Mouse (Mus musculus) E14TG2a.4 (cell line): ENCODE results near the gene Cdk17.

Experiments
- H3K27me3 ChIP-seq: 2 replicates; pipeline ENCODE4 v1.6.1; 2014; ENCODE audit warnings: low read length, control low read depth; ENCODE audit not compliant: insufficient read depth
- H3K36me3 ChIP-seq: 2 replicates; pipeline ENCODE4 v1.6.1; 2014; ENCODE audit warnings: low read length, control low read depth; ENCODE audit not compliant: insufficient read depth
- H3K4me1 ChIP-seq: replicated peaks from 2 replicates; pipeline ENCODE4 v1.6.1; 2014; ENCODE audit warnings: low read depth, low read length, control low read depth
- H3K4me3 ChIP-seq: replicated peaks from 2 replicates; pipeline ENCODE4 v1.5.1; 2014; ENCODE audit warnings: mild to moderate bottlenecking, low read length
- H3K9me3 ChIP-seq: 2 replicates; pipeline ENCODE4 v1.6.1; 2014; ENCODE audit warnings: low read length, control low read depth
- CTCF ChIP-seq: conservative IDR thresholded peaks from 2 replicates; pipeline ENCODE4 v1.5.1; 2014; ENCODE audit warnings: low read length
- NANOG ChIP-seq: IDR thresholded peaks from 2 replicates; pipeline ENCODE4 v1.6.1; 2014; ENCODE audit warnings: borderline replicate concordance, low read length, mixed read lengths
- POU5F1 ChIP-seq: IDR thresholded peaks from 2 replicates; pipeline ENCODE4 v1.6.1; 2014; ENCODE audit warnings: low read length, borderline replicate concordance

The Cdk17 gene

DNA sequence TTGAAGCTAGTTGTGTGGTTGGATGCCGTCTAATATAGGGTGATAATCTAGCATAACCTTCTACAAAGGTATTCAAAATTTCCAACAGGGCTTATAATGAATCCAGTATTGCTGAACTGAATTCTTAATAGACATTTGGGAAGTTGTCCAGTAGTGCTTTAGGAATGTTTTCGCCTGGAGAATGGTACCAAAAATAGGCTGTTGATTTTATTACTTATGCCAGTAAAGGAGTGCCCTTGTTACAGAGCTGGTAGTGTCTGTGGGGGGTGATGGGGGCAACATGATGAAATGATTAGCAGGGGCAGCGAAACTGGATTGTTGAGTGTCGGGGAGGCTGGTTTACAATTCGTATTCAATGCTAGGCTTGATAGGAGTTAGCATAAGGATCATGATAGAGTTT is 16.8 kb downstream of the Cdk17 start:
- Histone ChIP-seq H3K4me1 (peaks cover 72% of the 10 kb centered on the region), H3K36me3 (peaks cover 8% of the 10 kb centered on the region; the same call in 1 of the 2 replicates), H3K9me3 (no peaks in the 10 kb centered on the region), H3K27me3 (no peaks in the 10 kb centered on the region), H3K4me3 (no peak overlapping the region)
- TF ChIP-seq POU5F1 (no peak), CTCF (no peak)

DNA sequence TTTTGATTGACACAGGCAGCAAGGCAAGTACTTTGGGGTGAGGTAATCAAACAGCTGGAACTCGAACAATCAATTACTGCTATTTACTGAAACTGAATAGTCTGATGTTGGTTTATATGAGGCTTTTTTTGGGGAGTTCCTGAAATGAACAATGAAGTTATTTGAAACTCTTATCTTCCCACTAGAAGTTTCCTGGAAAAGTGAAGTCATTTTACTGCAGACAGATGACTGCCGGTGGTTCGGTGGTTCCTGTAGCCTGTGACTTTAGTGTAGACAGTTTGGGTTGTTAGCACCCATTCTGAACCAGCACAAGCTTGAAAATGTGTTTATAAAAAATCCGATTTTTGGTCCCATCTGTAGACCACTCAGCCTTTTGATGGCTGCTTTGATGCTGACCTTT is 17.2 kb downstream of the Cdk17 start:
- Histone ChIP-seq H3K36me3 (peaks cover 8% of the 10 kb centered on the region; the same call in 1 of the 2 replicates), H3K4me3 (no peak overlapping the region), H3K4me1 (peaks cover 72% of the 10 kb centered on the region), H3K27me3 (no peaks in the 10 kb centered on the region), H3K9me3 (no peaks in the 10 kb centered on the region)
- TF ChIP-seq POU5F1 (no peak), NANOG (no peak), CTCF (no peak)

DNA sequence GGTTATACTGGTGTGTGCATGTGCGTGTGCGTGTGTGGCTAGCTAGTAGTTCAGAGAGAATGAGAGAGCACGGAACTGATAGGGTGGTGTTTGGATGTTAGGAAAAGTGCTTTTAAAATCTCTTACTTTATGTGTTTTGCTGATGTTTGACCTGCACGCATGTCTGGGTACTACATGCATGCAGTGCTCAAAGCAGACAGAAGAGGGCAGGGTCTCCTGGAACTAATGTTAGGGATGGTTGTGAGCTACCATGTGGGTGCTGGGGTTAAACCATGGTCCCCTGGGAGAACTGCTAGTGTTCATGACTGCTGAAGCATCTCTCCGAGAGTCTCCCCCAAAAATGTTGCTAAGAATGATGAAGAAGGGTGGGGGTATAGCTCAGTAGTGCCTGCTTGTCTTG is 18.0 kb downstream of the Cdk17 start:
- H3K36me3 ChIP-seq, result 0 out of 2 replicates have a peak, but pooled peaks cover 2% of the 10 kb centered on the region
- H3K27me3 ChIP-seq, result no peaks in the 10 kb centered on the region
- TF ChIP-seq CTCF, result peak; percentile 57
- no peak for TF ChIP-seq POU5F1
- TF ChIP-seq NANOG, result no peak
- no peak overlapping the region for H3K4me3 ChIP-seq
- H3K9me3 ChIP-seq, result no peaks in the 10 kb centered on the region
- peaks cover 71% of the 10 kb centered on the region for H3K4me1 ChIP-seq

DNA sequence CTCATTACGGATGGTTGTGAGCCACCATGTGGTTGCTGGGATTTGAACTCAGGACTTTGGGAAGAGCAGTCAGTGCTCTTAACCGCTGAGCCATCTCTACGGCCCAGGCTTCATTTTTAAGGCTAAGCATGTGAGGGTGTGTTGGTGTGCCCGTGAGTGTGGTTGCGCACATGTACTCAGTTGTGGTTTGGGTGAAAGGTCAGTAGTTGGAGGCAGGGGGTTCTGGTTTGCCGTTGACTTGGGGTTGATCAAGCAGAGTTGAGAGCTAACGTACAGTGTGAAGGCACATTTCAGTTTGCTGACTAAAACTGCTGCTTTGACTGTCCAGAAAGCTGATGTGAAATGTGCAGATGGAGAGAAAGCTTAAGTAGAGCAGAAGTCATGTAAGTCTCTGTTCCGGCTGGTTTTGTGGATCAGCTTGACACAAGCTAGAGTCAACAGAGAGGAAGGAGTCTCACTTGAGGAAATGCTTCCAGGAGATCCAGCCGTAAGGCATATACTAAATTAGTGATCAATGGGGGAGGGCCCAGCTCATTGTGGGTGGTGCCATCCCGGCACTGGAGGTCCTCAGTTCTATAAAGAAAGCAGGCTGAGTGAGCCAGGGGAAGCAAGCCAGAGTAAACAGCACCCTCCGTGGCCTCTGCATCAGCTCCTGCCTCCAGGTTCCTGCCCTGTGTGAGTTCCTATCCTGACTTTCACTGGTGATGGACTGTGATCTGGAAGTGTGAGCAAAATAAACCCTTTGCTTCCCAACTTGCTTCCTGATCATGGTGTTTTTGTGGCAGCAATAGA is 19.2 kb downstream of the Cdk17 start:
- H3K36me3 ChIP-seq, result no peaks in the 10 kb centered on the region
- H3K9me3 ChIP-seq, result no peaks in the 10 kb centered on the region
- H3K27me3 ChIP-seq, result no peaks in the 10 kb centered on the region
- H3K4me3 ChIP-seq, result no peak overlapping the region
- H3K4me1 ChIP-seq, result peaks cover 77% of the 10 kb centered on the region
- TF ChIP-seq CTCF, result no peak
- no peak for TF ChIP-seq POU5F1
- no peak for TF ChIP-seq NANOG

DNA sequence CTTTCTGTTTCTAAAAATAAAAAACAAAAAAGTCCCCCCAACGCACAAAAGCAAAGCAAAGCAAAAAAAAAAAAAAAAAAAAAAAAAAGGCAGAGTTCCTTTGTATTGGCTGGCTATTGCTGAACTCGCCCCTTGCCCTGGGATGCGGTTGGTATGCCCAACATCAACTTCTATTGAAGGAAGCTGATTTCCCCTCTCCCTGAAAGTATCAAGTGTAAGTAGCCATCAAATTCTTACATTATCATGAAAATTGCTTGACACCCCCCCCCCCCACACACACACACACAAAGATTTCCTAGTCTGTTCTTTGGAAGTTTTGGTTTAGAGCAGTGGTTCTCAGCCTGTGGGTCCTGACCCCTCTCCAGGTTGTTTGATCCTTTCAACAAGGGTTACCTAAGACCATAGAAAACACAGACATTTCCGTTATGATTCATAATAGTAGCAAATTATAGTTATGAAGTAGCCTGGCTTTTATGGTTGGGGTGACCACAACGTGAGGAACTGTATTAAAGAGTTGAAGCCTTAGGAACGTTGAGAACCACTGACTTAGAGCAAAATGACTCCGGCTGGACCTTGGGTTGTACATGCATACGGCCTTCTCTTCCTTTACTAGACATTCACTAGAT is 23.8 kb downstream of the Cdk17 start:
- peaks cover 75% of the 10 kb centered on the region for H3K4me1 ChIP-seq
- H3K4me3 ChIP-seq, result no peak overlapping the region
- H3K9me3 ChIP-seq, result no peaks in the 10 kb centered on the region
- H3K27me3 ChIP-seq, result no peaks in the 10 kb centered on the region
- no peaks in the 10 kb centered on the region for H3K36me3 ChIP-seq
- TF ChIP-seq POU5F1 (no peak), NANOG (peak; percentile 56; the same call in 1 of the 2 replicates)

DNA sequence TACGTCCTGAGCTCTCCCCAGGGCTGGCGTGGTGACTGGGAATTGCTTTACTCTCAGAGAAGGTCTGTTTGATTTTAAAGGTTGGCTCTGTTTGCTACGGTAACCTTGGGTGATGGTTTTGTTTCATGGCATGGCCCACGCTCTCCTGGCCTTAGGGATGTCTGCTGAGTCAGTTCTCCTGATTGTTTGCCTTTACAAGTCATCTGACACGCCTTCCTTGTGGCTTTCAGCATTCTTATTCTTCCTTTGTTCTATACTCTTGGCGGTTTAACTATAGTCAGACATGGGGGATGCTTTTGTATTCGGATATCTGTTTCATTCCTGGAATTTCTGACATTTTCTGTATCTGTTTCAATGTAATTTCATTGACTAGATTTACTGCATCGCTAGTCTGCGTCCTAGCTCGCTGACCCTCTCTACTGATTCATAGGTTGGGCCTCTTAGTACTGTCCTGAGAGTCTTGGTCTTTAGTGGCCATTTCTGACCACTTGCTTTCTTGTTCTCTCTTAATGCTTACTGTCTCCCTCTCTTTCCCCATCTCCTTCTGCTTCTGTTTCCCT is 27.8 kb downstream of the Cdk17 start:
- H3K4me1 ChIP-seq, result peaks cover 71% of the 10 kb centered on the region
- no peaks in the 10 kb centered on the region for H3K27me3 ChIP-seq
- TF ChIP-seq NANOG, result peak; percentile 61
- TF ChIP-seq POU5F1, result no peak

DNA sequence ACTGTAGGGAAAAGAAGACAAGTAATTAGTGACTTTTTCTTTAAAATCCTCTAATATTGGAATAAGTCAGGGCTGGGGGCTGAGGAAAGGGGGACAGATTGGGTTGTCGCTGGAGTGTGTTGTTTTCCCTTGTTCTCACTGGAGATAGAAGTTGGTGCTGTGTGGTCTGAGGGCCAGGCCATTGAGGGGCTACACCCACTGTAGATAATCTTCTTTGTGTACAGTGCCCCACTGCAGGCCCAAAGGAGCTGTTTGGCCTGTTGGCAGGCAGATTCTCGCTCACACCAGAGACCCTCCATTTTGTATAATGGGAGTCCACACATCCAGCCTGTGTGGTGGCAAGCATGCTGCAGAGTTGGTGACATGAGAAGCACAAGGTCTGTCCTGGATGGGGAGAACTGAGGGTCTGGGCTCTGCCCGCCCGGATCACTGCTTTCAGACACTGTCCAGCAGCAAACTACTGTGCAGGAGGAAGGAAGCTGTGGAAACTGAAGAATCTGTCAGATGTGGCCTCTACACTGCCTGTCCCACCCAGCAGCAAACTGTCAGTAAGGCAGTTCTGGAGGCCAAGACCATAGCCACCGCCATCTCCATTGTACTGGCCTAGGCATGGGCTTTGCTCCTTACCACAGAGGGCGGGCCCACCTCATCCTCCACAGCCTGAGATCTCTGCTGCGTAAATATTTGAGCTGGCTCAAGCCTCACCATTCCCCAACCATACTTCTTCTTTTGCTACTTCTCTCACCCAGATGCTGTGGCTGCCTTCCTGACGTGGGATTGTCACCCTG is 30.0 kb downstream of the Cdk17 start:
- TF ChIP-seq NANOG (no peak), CTCF (no peak), POU5F1 (no peak)
- no peaks in the 10 kb centered on the region for H3K9me3 ChIP-seq
- H3K4me1 ChIP-seq, result peaks cover 57% of the 10 kb centered on the region
- H3K36me3 ChIP-seq, result no peaks in the 10 kb centered on the region
- H3K4me3 ChIP-seq, result peak overlapping the region; percentile 35; the same call in 1 of the 2 replicates
- no peaks in the 10 kb centered on the region for H3K27me3 ChIP-seq

More for the DNA sequence above, 27.8 kb downstream of the Cdk17 start:
- Histone ChIP-seq H3K4me3 (no peak overlapping the region), H3K36me3 (no peaks in the 10 kb centered on the region), H3K9me3 (no peaks in the 10 kb centered on the region)

DNA sequence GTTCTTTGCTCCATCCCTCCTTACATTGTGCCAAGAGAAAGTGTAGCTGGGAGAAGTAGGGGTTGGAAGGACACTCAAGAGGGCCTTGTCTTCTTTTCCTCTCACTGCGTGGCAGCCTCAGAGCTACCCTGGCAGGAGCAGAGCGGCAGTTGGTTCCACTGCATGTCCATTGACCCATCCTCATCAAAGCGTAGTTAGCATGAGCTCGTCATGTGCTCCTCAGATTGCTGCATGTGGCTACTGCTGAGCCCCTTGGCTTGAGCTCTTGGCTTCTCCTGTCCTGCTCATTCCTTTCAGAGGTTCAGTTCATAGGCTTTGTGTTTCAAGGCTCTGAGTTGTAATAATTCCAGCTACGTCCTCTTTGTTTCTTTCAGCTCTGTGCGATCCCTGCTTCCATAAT is 36.4 kb downstream of the Cdk17 start:
- no peak for TF ChIP-seq POU5F1
- TF ChIP-seq CTCF, result no peak
- TF ChIP-seq NANOG, result no peak
- Histone ChIP-seq H3K4me1 (peaks cover 16% of the 10 kb centered on the region), H3K27me3 (no peaks in the 10 kb centered on the region), H3K9me3 (no peaks in the 10 kb centered on the region), H3K36me3 (no peaks in the 10 kb centered on the region), H3K4me3 (no peak overlapping the region)

DNA sequence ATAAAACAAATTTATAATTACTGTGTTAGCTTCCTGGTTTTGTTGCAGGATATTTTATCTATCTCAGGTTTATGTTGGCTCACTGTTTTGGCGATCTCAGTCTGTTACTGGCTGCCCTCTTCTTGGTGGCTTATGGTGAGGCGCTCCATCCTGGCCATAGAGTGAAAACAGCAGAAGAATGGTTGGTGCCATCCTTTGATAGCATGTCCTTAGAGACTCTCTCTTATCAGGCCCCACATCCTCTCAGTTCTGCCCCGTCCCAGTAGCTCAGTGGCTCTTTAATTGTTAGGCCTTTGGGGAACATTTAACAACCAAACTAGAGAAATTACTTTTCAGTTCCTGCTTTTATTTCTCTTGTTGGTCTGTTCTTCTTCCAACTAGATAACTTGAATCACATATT is 38.3 kb downstream of the Cdk17 start:
- H3K27me3 ChIP-seq, result no peaks in the 10 kb centered on the region
- H3K36me3 ChIP-seq, result no peaks in the 10 kb centered on the region
- H3K4me3 ChIP-seq, result no peak overlapping the region
- TF ChIP-seq NANOG (no peak), POU5F1 (no peak), CTCF (no peak)
- no peaks in the 10 kb centered on the region for H3K9me3 ChIP-seq
- peaks cover 15% of the 10 kb centered on the region for H3K4me1 ChIP-seq
